ENCODE assay signal across 21 mouse cellular contexts in genomic region chr19:20603866-20604265, GRCm38 (mm10).
"Had no signal": no experiment of that assay in that cellular context is flagged by ENCODE, and none has a peak within 500 bp of the region (broad histone marks: within the 10 kb centered on the region; RNA-seq: fewer than 3 reads in every experiment).

No protein-coding gene starts in this region.

- H3K27ac ChIP-seq: kidney, postnatal 0 days; layer of hippocampus, adult 2 months; left cerebral cortex, adult 2 months; liver, embryonic 15.5 days; macrophage; midbrain, embryonic 12.5 days; midbrain, embryonic 15.5 days; neural tube, embryonic 12.5 days; neural tube, embryonic 15.5 days had no signal

- H3K4me1 ChIP-seq: liver, embryonic 15.5 days; midbrain, embryonic 12.5 days; midbrain, embryonic 15.5 days; neural tube, embryonic 12.5 days; neural tube, embryonic 15.5 days had no signal

- DNase-seq: kidney, adult 11 months; kidney, adult 9 months; kidney, postnatal 25 days; layer of hippocampus, adult 9-11 months; layer of hippocampus, postnatal 36 days; lung, adult 18-20 months; lung, postnatal 14 days; right cerebral cortex, adult 18-20 months; right cerebral cortex, postnatal 25 days; thymus, adult 2 months; thymus, postnatal 14 days had no signal

- ATAC-seq: midbrain, embryonic 15.5 days had no signal

- H3K36me3 ChIP-seq: liver, embryonic 15.5 days; midbrain, embryonic 12.5 days; midbrain, embryonic 15.5 days; neural tube, embryonic 12.5 days; neural tube, embryonic 15.5 days had no signal

- H3K4me3 ChIP-seq: layer of hippocampus, adult 2 months; left cerebral cortex, adult 2 months; liver, embryonic 15.5 days; midbrain, embryonic 12.5 days; midbrain, embryonic 15.5 days; neural tube, embryonic 12.5 days; neural tube, embryonic 15.5 days had no signal

- H3K4me2 ChIP-seq: liver, embryonic 11.5 days; liver, embryonic 15.5 days; midbrain, embryonic 12.5 days; midbrain, embryonic 15.5 days; neural tube, embryonic 12.5 days; neural tube, embryonic 15.5 days had no signal

- H3K27me3 ChIP-seq: liver, embryonic 15.5 days; midbrain, embryonic 12.5 days; midbrain, embryonic 15.5 days; neural tube, embryonic 12.5 days; neural tube, embryonic 15.5 days had no signal

- H3K9ac ChIP-seq: liver, embryonic 15.5 days; midbrain, embryonic 12.5 days; midbrain, embryonic 15.5 days; neural tube, embryonic 12.5 days; neural tube, embryonic 15.5 days had no signal

- H3K9me3 ChIP-seq: liver, embryonic 15.5 days; midbrain, embryonic 12.5 days; midbrain, embryonic 15.5 days; neural tube, embryonic 12.5 days; neural tube, embryonic 15.5 days had no signal
